Mouse (Mus musculus) kidney, postnatal 0 days (tissue): Measurements from ENCODE around the gene Upk1a. TPM values are rescaled to one million over a fixed set of nuclear protein-coding genes. Genes with fewer than 3 reads are reported as not detected.

Source experiments
- ATAC-seq: fragments of 200-750 bp; cut with Nextera tagmentation; replicated peaks from 2 replicates; pipeline ENCODE4 v1.8.0; 2017; ENCODE audit warnings: low read depth, moderate number of reproducible peaks, moderate TSS enrichment, moderate library complexity; ENCODE audit not compliant: low FRiP score
- DNase-seq: peaks from one replicate; pipeline ENCODE4 v3.0.0-alpha.2; 2016; ENCODE audit warnings: low spot score
- H3K27ac ChIP-seq: fragments of 300-500 bp; sonication (generic); 2 replicates; pipeline ENCODE4 v1.5.1; 2014; ENCODE audit warnings: mild to moderate bottlenecking
- H3K27me3 ChIP-seq: fragments of 300-500 bp; sonication (generic); 2 replicates; pipeline ENCODE4 v1.6.1; 2014; ENCODE audit warnings: low read length, mixed read lengths; ENCODE audit not compliant: insufficient read depth
- H3K36me3 ChIP-seq: fragments of 300-500 bp; sonication (generic); 2 replicates; pipeline ENCODE4 v1.6.1; 2014; ENCODE audit warnings: low read length, mixed read lengths; ENCODE audit not compliant: insufficient read depth
- H3K4me1 ChIP-seq: fragments of 300-500 bp; sonication (generic); replicated peaks from 2 replicates; pipeline ENCODE4 v1.6.1; 2014; ENCODE audit warnings: antibody characterized with exemption, low read length, mixed read lengths; ENCODE audit not compliant: insufficient read depth
- H3K4me2 ChIP-seq: fragments of 300-500 bp; sonication (generic); 2 replicates; pipeline ENCODE4 v1.6.1; 2014; ENCODE audit warnings: mild to moderate bottlenecking, low read length, moderate library complexity, mixed read lengths
- H3K4me3 ChIP-seq: fragments of 300-500 bp; sonication (generic); replicated peaks from 2 replicates; pipeline ENCODE4 v1.5.1; 2014; ENCODE audit warnings: low read depth, low read length
- H3K9ac ChIP-seq: fragments of 300-500 bp; sonication (generic); 2 replicates; pipeline ENCODE4 v1.6.1; 2014; ENCODE audit warnings: low read depth, low read length
- H3K9me3 ChIP-seq: fragments of 300-500 bp; sonication (generic); replicated peaks from 2 replicates; pipeline ENCODE4 v1.6.1; 2016; ENCODE audit warnings: low read length, inconsistent platforms, mixed read lengths
- CTCF ChIP-seq: IDR thresholded peaks from 2 replicates; pipeline ENCODE4 v1.5.1; 2016; ENCODE audit warnings: antibody characterized with exemption, low read depth, mild to moderate bottlenecking, moderate library complexity
- WGBS: fragments of 180-500 bp; shearing (Covaris S2); extraction: QIAGEN DNeasy Blood & Tissue Kit; methylation state at CpG from one replicate; pipeline ENCODE4 v1.1.7; 2014; 5-methylcytosine and 5-hydroxymethylcytosine counted together
- polyA plus RNA-seq: library from polyadenylated mRNA; unstranded; fragments of >200 nt; fragmentation: Nextera tagmentation; extraction: Ambion mirVana; gene quantifications from 2 replicates; pipeline ENCODE4 v1.2.1, GENCODE M21; 2015

Gene Upk1a
- polyA plus RNA-seq, 1 experiment from 2014 or later = 48.6 TPM

- Histone ChIP-seq H3K4me3 (peak overlapping the region; percentile 99), H3K27ac (peak overlapping the region; percentile 93), H3K27me3 (no peaks in the 10 kb centered on the region), H3K36me3 (peaks cover 18% of the 10 kb centered on the region), H3K9me3 (no peaks in the 10 kb centered on the region), H3K4me2 (peak overlapping the region; percentile 91), H3K9ac (peak overlapping the region; percentile 98), H3K4me1 (peaks cover 12% of the 10 kb centered on the region)
- WGBS = 21% methylated on average over 40 of the region's 40 CpGs
- ATAC-seq (peak; percentile 65), DNase-seq (peak; percentile 95)
- TF ChIP-seq CTCF = peak; percentile 94
Measured at GRCm38 (mm10) chr7:30589435-30590301, 23.0 kb downstream of the Upk1a start.

GRCm38 (mm10) chr7:30588676-30589434 is 23.8 kb downstream of the Upk1a start, which contains the start of gene Kmt2b:
Kmt2b (minus strand) TSS chr7:30588726.
- H3K9me3 ChIP-seq = no peaks in the 10 kb centered on the region
- DNase-seq (peak; percentile 99), ATAC-seq (peak; percentile 95)
- TF ChIP-seq CTCF = no peak; the same call in 1 of the 2 replicates
- WGBS = 1% methylated on average over 45 of the region's 68 CpGs
- no peaks in the 10 kb centered on the region for H3K27me3 ChIP-seq
- H3K4me3 ChIP-seq = peak within 1 kb of the TSS; percentile 99
- peak within 1 kb of the TSS; percentile 98 for H3K9ac ChIP-seq
- peak within 1 kb of the TSS; percentile 91 for H3K4me2 ChIP-seq
- H3K4me1 ChIP-seq = peaks cover 12% of the 10 kb centered on the region
- H3K27ac ChIP-seq = peak within 1 kb of the TSS; percentile 93
- H3K36me3 ChIP-seq = peaks cover 26% of the 10 kb centered on the region

GRCm38 (mm10) chr7:30587842-30588667 is 24.6 kb downstream of the Upk1a start:
- peak overlapping the region; percentile 99 for H3K4me3 ChIP-seq
- ATAC-seq (peak; percentile 9), DNase-seq (peak; percentile 57)
- H3K9me3 ChIP-seq = no peaks in the 10 kb centered on the region
- peak overlapping the region; percentile 93 for H3K27ac ChIP-seq
- peaks cover 12% of the 10 kb centered on the region for H3K4me1 ChIP-seq
- H3K27me3 ChIP-seq = no peaks in the 10 kb centered on the region
- H3K36me3 ChIP-seq = peaks cover 33% of the 10 kb centered on the region
- no peak for TF ChIP-seq CTCF
- peak overlapping the region; percentile 98 for H3K9ac ChIP-seq
- under 1% methylated on average over 66 of the region's 67 CpGs for WGBS
- H3K4me2 ChIP-seq = peak overlapping the region; percentile 91

DNA sequence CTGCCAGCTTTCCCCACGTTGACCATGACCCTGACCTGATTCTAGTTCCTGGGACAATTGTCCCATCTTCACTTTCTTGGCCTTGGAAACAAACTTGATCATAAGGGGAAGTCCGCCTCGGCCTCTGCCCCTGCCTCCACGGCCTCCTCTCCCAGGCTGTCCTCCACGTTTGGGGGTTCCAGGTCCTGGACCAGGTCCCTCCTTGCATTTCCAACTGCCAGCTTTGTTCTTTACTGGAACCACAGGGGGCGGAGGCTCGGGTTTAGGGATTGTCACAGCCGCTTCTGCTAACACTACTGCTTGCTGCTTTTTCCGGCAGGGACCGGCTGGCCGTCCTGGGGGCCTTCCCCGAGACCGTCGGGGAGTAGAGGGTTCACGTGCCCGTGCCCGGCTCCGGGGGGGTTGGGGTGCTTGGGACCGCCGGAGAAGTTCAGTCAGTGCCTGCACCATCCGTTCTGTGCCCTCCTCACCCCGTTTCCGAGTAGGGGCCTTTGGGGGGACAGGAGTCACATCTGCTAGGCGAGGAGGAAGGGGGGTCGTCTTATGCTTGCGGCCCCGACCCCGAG is 26.1 kb downstream of the Upk1a start:
- Histone ChIP-seq H3K9me3 (no peaks in the 10 kb centered on the region), H3K4me1 (peaks cover 12% of the 10 kb centered on the region), H3K27ac (no peak overlapping the region), H3K9ac (no peak overlapping the region), H3K4me2 (peak overlapping the region; percentile 91; the same call in 1 of the 2 replicates), H3K27me3 (no peaks in the 10 kb centered on the region), H3K4me3 (no peak overlapping the region), H3K36me3 (peaks cover 48% of the 10 kb centered on the region)
- ATAC-seq (no peak), DNase-seq (no peak)
- TF ChIP-seq CTCF = no peak
- WGBS = 86% methylated on average over 28 of the region's 28 CpGs

- Histone ChIP-seq H3K9ac (no peak overlapping the region), H3K4me3 (no peak overlapping the region), H3K4me1 (peaks cover 12% of the 10 kb centered on the region), H3K9me3 (no peaks in the 10 kb centered on the region), H3K27ac (no peak overlapping the region), H3K36me3 (peaks cover 57% of the 10 kb centered on the region), H3K4me2 (no peak overlapping the region), H3K27me3 (no peaks in the 10 kb centered on the region)
- no peak for TF ChIP-seq CTCF
- 94% methylated on average over 7 of the region's 7 CpGs for WGBS
- no peak for DNase-seq
- no peak for ATAC-seq
Measured at GRCm38 (mm10) chr7:30585170-30585569, 27.5 kb downstream of the Upk1a start.
